Mouse (Mus musculus) monocyte, adult 2 months (primary cell): ENCODE results near the gene Ftl1.
"Not testable (repeated sequence)": the region's sequence is repeated elsewhere in the genome, so short reads cannot be mapped to it uniquely, and the experiment has no call there.

ENCODE experiments used
- DNase-seq, 2 experiments: peaks; one replicate each; pipeline ENCODE4 v3.0.0; 2022; ENCODE audit warnings: low spot score in 2 of 2, low read depth in 1 of 2

Gene Ftl1

DNA sequence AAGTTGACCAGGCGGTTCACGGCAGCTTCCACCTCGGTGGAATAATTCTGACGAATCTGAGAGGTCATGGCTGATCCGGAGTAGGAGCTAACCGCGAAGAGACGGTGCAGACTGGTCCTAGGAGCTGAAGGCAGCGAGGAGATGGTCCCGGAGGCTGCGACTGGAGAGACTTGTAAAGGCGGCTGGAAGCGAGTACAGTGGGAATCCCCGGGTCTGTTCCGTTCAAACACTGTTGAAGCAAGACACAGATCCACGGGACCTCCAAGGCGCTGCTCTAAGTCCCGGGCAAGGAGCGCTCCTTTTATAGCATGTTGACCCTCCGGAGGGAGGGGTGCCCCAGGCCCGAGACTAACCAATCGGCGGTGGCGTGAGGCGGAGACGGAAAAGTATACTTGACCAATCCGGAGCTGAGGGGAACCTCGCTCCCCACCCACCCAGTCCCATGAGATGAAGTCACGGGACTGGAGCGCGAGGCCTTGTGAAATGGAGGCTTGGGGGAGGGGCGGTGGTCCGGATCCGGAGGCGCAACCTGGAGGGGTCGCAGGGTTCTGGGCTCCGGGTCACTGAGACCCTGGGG is at the start of gene Ftl1:
Gene Ftl1, minus strand, starts transcription at position 321 of the 577 bp plus-strand sequence.
- peak; percentile 97 to 98 for DNase-seq

GRCm38 (mm10) chr7:45509181-45509882 is 49.6 kb upstream of the Ftl1 start:
- no peak for DNase-seq

DNA sequence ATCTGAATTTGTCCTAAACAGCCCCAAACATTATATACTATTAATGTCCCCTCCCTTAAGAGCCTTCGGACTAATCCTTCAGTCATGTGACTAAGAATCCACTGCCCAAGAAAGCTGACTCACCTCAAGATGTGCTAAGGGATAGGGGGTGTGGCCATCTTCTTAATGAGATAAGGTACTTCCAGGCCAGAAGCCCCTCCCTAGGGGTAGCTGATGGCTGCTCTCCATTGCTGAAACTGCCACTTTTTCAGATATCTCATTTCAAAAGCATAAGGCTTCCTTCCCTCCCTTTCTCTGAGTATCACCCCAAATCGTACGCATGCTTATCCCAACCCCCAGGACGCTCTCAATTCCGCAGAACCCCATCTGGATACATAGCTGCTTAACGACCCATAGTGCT is 48.9 kb upstream of the Ftl1 start:
- no peak for DNase-seq

- DNase-seq = no peak
These were observed 47.9 kb upstream of the Ftl1 start for GRCm38 (mm10) chr7:45507583-45507982.

DNA sequence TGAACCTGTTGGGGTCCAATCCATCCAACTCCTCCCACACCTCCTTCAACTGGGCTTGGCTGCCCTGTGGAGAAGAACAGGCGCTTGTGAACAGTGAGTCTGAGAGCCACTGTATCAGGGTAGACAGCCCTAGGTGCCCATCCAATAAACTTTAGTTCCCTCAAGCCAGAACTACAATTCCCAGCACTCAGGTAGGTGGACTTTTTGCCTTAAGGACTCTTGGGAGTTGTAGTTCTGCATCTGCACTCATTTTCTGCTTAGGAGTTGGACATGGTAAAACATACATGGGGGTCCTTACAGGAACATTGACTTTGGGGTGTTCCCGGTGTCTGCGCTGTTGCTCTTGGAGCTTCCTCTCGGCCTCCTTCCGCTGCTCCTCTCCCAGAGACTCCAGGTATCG is 38.7 kb upstream of the Ftl1 start:
- no peak for DNase-seq

DNA sequence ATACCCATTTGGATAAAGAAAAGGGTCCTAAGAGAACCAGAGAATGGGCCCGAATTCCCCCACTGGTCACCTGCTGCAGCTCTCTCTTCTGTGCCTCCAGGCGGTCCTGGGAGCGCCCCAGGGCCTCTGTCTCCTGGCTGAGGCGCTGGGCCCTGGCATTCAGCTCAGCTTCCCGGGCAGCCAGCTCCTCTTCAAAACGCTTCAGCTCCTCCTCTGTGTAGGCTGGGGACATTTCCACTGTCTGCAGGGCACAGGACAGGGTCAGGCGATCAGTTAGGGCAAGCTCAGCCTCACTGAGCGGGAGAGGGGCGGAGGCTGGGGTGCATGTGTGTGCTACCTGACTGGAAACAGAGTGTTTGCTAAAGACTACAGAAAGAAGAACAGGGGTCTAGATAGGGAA is 34.9 kb upstream of the Ftl1 start:
- DNase-seq = no peak

- no peak for DNase-seq
These were observed 33.3 kb upstream of the Ftl1 start for GRCm38 (mm10) chr7:45492951-45493350.

DNA sequence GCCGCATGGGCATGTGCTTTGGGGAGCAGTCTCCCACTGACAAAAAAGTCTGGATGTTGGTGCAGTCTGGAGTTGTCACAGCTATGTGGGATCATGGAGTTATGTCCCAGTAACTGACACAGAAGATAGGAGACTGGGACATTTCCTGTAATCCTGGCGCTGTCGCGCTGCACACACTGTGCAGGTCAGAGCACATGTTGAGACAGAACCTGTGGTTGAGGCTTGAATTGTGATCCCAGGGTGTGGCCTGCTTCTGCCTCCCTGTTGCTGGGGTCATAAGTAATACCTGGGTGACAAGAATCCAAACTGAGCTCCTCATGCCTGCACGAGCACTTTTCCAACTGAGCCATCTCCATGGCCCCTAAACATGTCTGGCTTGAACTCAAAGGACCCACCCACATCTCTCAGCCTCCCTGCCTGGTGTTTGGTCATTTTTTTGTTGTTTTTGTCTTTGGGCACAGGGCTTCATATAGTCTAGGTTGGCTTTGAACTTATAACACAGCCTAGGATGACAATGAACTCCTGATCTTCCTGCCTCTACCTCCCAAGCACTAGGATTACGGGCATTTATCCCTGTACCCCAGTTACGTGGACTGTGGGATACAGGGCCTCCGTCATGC is 32.7 kb upstream of the Ftl1 start:
- DNase-seq = no peak

GRCm38 (mm10) chr7:45491264-45491663 is 31.6 kb upstream of the Ftl1 start:
- no peak for DNase-seq

GRCm38 (mm10) chr7:45490822-45491221 is 31.1 kb upstream of the Ftl1 start:
- DNase-seq = no peak

GRCm38 (mm10) chr7:45489578-45489977 is 29.9 kb upstream of the Ftl1 start:
- no peak for DNase-seq

DNA sequence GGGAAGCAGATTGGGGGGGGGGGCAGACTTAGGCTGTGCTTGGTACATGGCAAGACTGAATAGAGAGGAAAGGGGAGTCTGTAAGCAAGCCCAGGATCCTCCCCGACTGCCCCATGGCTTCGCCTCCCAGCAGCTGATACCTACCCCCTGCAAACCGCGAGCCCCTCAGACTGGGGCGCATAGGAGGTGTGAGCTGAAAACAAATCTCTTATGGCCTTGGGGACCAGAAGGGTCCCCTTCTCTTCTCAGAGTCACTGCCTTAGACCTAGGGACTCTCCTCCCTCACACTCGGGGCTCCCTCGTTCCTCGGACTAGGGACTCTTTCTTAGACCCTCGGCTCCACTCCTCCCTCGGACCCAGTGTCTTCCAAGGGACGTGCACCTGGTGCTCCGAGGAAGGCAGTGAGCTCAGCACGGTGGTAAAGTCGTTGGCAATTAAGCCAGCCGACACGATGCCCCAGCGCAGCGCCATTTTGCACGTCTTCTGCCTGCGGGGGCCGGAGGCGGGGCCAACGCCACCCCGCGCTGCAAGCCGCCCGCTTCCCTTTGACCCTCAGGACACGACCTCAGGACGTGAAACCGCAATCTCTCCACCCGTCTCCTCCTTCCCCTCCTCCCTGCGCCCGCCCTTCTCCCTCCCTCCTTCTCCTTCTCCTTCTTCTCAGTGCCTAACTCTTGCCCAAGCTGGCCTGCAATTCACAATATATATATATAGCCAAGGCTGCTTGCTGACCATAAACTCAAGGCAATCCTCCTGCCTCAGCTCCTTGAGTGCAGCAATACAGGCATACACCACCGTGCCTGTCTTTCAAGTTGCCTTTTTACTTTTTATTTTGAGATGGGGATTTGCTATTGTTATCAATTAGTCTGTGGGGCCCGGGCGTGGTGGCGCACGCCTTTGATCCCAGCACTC is 28.9 kb upstream of the Ftl1 start, which contains the start of gene Dhdh:
Gene Dhdh, minus strand, starts transcription at position 513 of the 912 bp plus-strand sequence.
- peak; percentile 41 to 55 for DNase-seq

- DNase-seq = no peak
These were observed 28.2 kb upstream of the Ftl1 start for GRCm38 (mm10) chr7:45487861-45488292.

GRCm38 (mm10) chr7:45486761-45487415 is 27.2 kb upstream of the Ftl1 start, which contains the start of gene Gm45808:
Gene Gm45808, minus strand, starts transcription at chr7:45486811.
- DNase-seq = no peak

DNA sequence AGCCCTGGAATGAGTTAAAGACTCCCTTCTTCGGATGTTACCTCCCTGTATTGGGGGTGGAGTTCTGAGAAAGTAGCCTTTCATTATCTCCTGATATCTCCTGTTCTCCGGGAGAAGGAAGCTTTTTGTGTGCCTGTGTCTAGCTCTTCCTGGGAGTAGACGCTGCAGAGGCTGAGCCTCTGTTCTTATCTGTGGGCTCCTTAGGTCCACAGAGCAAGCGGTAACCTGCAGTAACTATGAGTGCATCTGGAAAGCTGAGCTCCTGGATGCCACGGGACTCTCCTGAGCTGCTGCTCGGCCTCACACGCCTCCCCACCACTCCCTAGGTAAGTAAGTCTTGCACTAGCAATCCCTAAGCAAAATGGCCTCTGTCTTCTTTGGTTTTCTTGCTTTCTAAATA is 26.5 kb upstream of the Ftl1 start:
- DNase-seq = no peak

GRCm38 (mm10) chr7:45484985-45485384 is 25.3 kb upstream of the Ftl1 start:
- not testable (repeated sequence) for DNase-seq

GRCm38 (mm10) chr7:45482166-45482565 is 22.5 kb upstream of the Ftl1 start:
- DNase-seq = no peak

- no peak for DNase-seq
These were observed 21.8 kb upstream of the Ftl1 start, which contains the start of gene Tulp2 for GRCm38 (mm10) chr7:45481374-45481927. Gene Tulp2, plus strand, starts transcription at chr7:45481877.

- DNase-seq = not testable (repeated sequence)
These were observed 20.6 kb upstream of the Ftl1 start for GRCm38 (mm10) chr7:45480310-45480709.

GRCm38 (mm10) chr7:45478774-45479173 is 19.1 kb upstream of the Ftl1 start:
- DNase-seq = no peak
